8 mouse cellular contexts compared by ENCODE assay signal in genomic region chr11:54786858-54787487, GRCm38 (mm10). TPM values are rescaled to one million over a fixed set of nuclear protein-coding genes. Genes with fewer than 3 reads are reported as not detected.
DNase-seq lines count a peak whose midpoint lies in the region; ATAC-seq lines count a peak whose summit lies in the region.

No protein-coding gene starts in this region.

- H3K4me2 ChIP-seq in embryonic facial prominence, embryonic 12.5 days (replicated peaks) = peak overlapping the region; percentile 63
- H3K4me2 ChIP-seq in liver, embryonic 11.5 days = peak overlapping the region; percentile 73
- peak overlapping the region; percentile 88 for H3K4me2 ChIP-seq in stomach, embryonic 15.5 days

- H3K4me1 ChIP-seq in embryonic facial prominence, embryonic 12.5 days = no peaks in the 10 kb centered on the region
- H3K4me1 ChIP-seq in liver, embryonic 11.5 days (replicated peaks; ENCODE audit: control insufficient read depth, insufficient read depth, low read length) = peaks cover 6% of the 10 kb centered on the region; the same call in 1 of the 2 replicates
- no peaks in the 10 kb centered on the region for H3K4me1 ChIP-seq in stomach, embryonic 15.5 days

- H3K36me3 ChIP-seq in embryonic facial prominence, embryonic 12.5 days = no peaks in the 10 kb centered on the region
- H3K36me3 ChIP-seq in liver, embryonic 11.5 days (ENCODE audit: control insufficient read depth, insufficient read depth, low read length) = no peaks in the 10 kb centered on the region
- H3K36me3 ChIP-seq in stomach, embryonic 15.5 days = no peaks in the 10 kb centered on the region

- no peaks in the 10 kb centered on the region for H3K27me3 ChIP-seq in embryonic facial prominence, embryonic 12.5 days
- H3K27me3 ChIP-seq in liver, embryonic 11.5 days (replicated peaks; ENCODE audit: control insufficient read depth, insufficient read depth, low read length) = no peaks in the 10 kb centered on the region
- no peaks in the 10 kb centered on the region for H3K27me3 ChIP-seq in stomach, embryonic 15.5 days (replicated peaks)

- H3K9me3 ChIP-seq in embryonic facial prominence, embryonic 12.5 days = no peaks in the 10 kb centered on the region
- no peaks in the 10 kb centered on the region for H3K9me3 ChIP-seq in liver, embryonic 11.5 days (ENCODE audit: control insufficient read depth, low read length)
- H3K9me3 ChIP-seq in stomach, embryonic 15.5 days = no peaks in the 10 kb centered on the region

- H3K27ac ChIP-seq in embryonic facial prominence, embryonic 12.5 days = peak overlapping the region; percentile 99
- H3K27ac ChIP-seq in liver, embryonic 11.5 days (ENCODE audit: low read depth, low read length) = peak overlapping the region; percentile 94
- peak overlapping the region; percentile 99 for H3K27ac ChIP-seq in stomach, embryonic 15.5 days

- ATAC-seq in embryonic facial prominence, embryonic 12.5 days (ENCODE audit: insufficient number of reproducible peaks, insufficient read depth, low FRiP score, low TSS enrichment) = peak; percentile 30; the same call in 1 of the 2 replicates
- ATAC-seq in liver, embryonic 11.5 days (replicated peaks; ENCODE audit: low FRiP score) = peak; percentile 78
- peak; percentile 60 for ATAC-seq in monocyte, adult 5-6 weeks (replicated peaks; ENCODE audit: insufficient number of reproducible peaks, low FRiP score, low TSS enrichment, poor library complexity, severe bottlenecking)
- peak; percentile 36 for ATAC-seq in stomach, embryonic 15.5 days (ENCODE audit: insufficient read depth, low FRiP score, low read depth)

- under 1% methylated on average over 54 of the region's 54 CpGs for WGBS in embryonic facial prominence, embryonic 12.5 days
- WGBS in liver, embryonic 11.5 days = under 1% methylated on average over 52 of the region's 54 CpGs
- WGBS in stomach, embryonic 15.5 days = under 1% methylated on average over 54 of the region's 54 CpGs

- H3K9ac ChIP-seq in embryonic facial prominence, embryonic 12.5 days = peak overlapping the region; percentile 94
- peak overlapping the region; percentile 91 for H3K9ac ChIP-seq in liver, embryonic 11.5 days (ENCODE audit: low read depth, low read length)
- peak overlapping the region; percentile 73 for H3K9ac ChIP-seq in stomach, embryonic 15.5 days

- H3K4me3 ChIP-seq in embryonic facial prominence, embryonic 12.5 days = peak overlapping the region; percentile 90
- H3K4me3 ChIP-seq in liver, embryonic 11.5 days (ENCODE audit: low read depth, low read length) = peak overlapping the region; percentile 94
- peak overlapping the region; percentile 97 for H3K4me3 ChIP-seq in stomach, embryonic 15.5 days (replicated peaks)

- DNase-seq in retina, embryonic 14.5 days (ENCODE audit: low spot score) = peak; percentile 68
- no peak for DNase-seq in retina, postnatal 1 day
- DNase-seq in heart, adult 18-20 months = peak; percentile 60 to 77
- DNase-seq in kidney, adult 18-20 months = peak; percentile 74
- DNase-seq in liver, embryonic 11.5 days (ENCODE audit: low spot score) = peak; percentile 79

RNA-seq across cellular contexts. Expression of gene Cdc42se2, which starts 0.5 kb away (rescaled TPM):
- polyA plus RNA-seq in embryonic facial prominence, embryonic 12.5 days (2016; fragmentation: Nextera tagmentation; extraction: Ambion mirVana) = 114 and 115 TPM in 2 replicates
- total RNA-seq in heart, adult 18-20 months (2021) = 10 to 100 TPM; 21.1 to 24.6 TPM
- 43.2 and 49.9 TPM in 2 replicates for polyA plus RNA-seq in liver, embryonic 11.5 days (2014; fragmentation: Nextera tagmentation; extraction: Ambion mirVana)
- 142 to 226 TPM (median 192 TPM) in 3 replicates for total RNA-seq in monocyte, adult 5-6 weeks (2017)
- 66.4 and 68.1 TPM in 2 replicates for polyA plus RNA-seq in stomach, embryonic 15.5 days (2015; fragmentation: Nextera tagmentation; extraction: Ambion mirVana)
